Mouse (Mus musculus): ENCODE measurements around the gene Ric1.

DNA sequence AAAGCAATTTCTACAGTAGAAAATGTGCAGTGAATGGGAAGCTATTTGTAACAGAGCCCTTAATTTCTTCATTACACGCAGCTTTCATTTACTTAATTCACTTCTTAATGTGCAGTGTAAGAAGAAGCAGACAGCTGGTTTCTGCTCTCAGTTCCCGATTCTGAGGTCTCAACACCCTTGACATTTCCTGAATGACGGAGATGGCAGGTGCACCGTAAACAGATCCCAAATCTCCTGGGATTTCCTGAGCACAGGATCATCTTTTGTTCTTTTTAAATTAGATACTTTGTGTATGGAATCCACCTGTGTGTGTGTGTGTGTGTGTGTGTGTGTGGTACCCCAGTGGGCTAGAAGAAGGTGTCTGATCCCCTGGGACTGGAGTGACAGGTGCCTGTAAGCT is 27.6 kb upstream of the Ric1 start:
- TF ChIP-seq EP300 (IDR thresholded peaks at IDR 0.05; ENCODE audit: insufficient read depth, low read depth, low read length) (no peak), CTCF (IDR thresholded peaks at IDR 0.05) (no peak), POLR2A (IDR thresholded peaks at IDR 0.05; ENCODE audit: insufficient read depth, low read depth, low read length) (no peak)

All from heart, adult 2 months (tissue).